ENCODE assay signal across 1 mouse cellular context in the genomic region with DNA sequence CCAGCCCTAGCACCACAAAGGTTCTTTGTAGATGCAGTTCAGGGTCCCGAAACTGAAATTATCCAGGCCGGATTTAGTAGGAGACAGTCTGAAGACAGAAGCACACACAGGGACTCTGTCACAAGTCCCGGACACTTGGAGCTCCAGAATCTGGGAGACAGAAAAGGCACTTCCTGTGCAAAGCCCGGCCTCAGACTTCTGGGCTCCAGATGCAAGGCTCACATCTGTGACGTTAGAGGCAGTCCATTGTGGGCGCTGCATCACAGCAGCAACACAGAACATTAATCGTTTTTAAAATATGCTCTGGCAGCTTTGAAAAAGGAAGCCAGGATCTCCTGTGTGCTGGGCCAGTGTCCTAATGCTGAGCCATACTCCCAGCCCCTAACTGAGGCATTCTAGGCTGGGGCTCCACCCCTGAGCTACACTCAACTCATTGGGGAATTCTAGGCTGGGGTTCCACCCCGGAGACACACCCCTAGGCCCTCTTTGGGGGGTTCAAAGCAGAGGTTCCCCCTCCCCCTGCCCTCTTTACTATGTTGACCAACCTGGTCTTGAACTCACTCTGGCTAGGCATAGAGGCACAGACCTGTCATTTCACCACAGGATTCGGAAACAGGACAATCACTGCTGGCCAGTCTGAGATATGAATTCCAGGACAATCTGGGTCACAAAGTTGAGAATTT.
TF ChIP-seq lines count a peak whose summit lies in the region.

No protein-coding gene starts in this region.

TF ChIP-seq in CH12.LX, 34 proteins besides CTCF, POLR2A, EP300 and RAD21 (continued from another document):
- TF ChIP-seq JUN (IDR thresholded peaks at IDR 0.05; ENCODE audit: insufficient read depth, low read depth, low read length) (no peak), TCF12 (IDR thresholded peaks at IDR 0.05; ENCODE audit: low read depth, low read length) (peak; percentile 45; the same call in 1 of the 2 replicates), MXI1 (IDR thresholded peaks at IDR 0.05; ENCODE audit: low read depth, low read length) (no peak), RCOR1 (conservative IDR thresholded peaks at IDR 0.05; ENCODE audit: low read depth, low read length) (no peak), ZC3H11A (IDR thresholded peaks at IDR 0.05; ENCODE audit: low read depth, low read length) (no peak), MAFK (IDR thresholded peaks at IDR 0.05; ENCODE audit: insufficient replicate concordance, low read length) (no peak), MAZ (IDR thresholded peaks at IDR 0.05; ENCODE audit: low read depth, low read length) (no peak), SIN3A (IDR thresholded peaks at IDR 0.05; ENCODE audit: low read length) (no peak; the same call in 1 of the 2 replicates), MEF2A (IDR thresholded peaks at IDR 0.05; ENCODE audit: borderline replicate concordance, low read depth, low read length) (no peak), ZNF384 (IDR thresholded peaks at IDR 0.05; ENCODE audit: low read depth, low read length) (no peak), GABPA (IDR thresholded peaks at IDR 0.05; ENCODE audit: insufficient replicate concordance, low read depth, low read length) (no peak), CHD1 (IDR thresholded peaks at IDR 0.05; ENCODE audit: low read depth, low read length) (no peak), TBP (conservative IDR thresholded peaks at IDR 0.05; ENCODE audit: low read depth, low read length) (no peak), MAX (IDR thresholded peaks at IDR 0.05; ENCODE audit: low read length) (no peak; the same call in 1 of the 2 replicates)
TF ChIP-seq in CH12.LX: peak in this region for 4.
